Mouse (Mus musculus) neural tube, embryonic 11.5 days (tissue): ENCODE data around the gene Pcsk7. TPM values are rescaled to one million over a fixed set of nuclear protein-coding genes. Genes with fewer than 3 reads are reported as not detected.

Source experiments
- ATAC-seq: fragments of 200-750 bp; cut with Nextera tagmentation; 2 replicates; pipeline ENCODE4 v1.8.0; 2017; ENCODE audit warnings: moderate number of reproducible peaks, mild to moderate bottlenecking, moderate TSS enrichment, moderate library complexity; ENCODE audit not compliant: insufficient read depth, low FRiP score, low TSS enrichment
- DNase-seq: peaks from one replicate; pipeline ENCODE4 v3.0.0-alpha.2; 2015; ENCODE audit warnings: low spot score
- H3K27ac ChIP-seq: fragments of 300-500 bp; sonication (generic); 2 replicates; pipeline ENCODE4 v1.5.1; 2014; ENCODE audit warnings: low read depth, mild to moderate bottlenecking, low read length
- H3K27me3 ChIP-seq: fragments of 300-500 bp; sonication (generic); 2 replicates; pipeline ENCODE4 v1.6.1; 2014; ENCODE audit warnings: mild to moderate bottlenecking, low read length, mixed read lengths; ENCODE audit not compliant: control insufficient read depth, insufficient read depth
- H3K36me3 ChIP-seq: fragments of 300-500 bp; sonication (generic); 2 replicates; pipeline ENCODE4 v1.6.1; 2014; ENCODE audit warnings: mild to moderate bottlenecking, low read length, moderate library complexity, mixed read lengths; ENCODE audit not compliant: control insufficient read depth, insufficient read depth
- H3K4me1 ChIP-seq: fragments of 300-500 bp; sonication (generic); 2 replicates; pipeline ENCODE4 v1.6.1; 2014; ENCODE audit warnings: low read length, mixed read lengths; ENCODE audit not compliant: control insufficient read depth, insufficient read depth
- H3K4me2 ChIP-seq: fragments of 300-500 bp; sonication (generic); 2 replicates; pipeline ENCODE4 v1.6.1; 2014; ENCODE audit warnings: low read depth, mild to moderate bottlenecking, moderate library complexity
- H3K4me3 ChIP-seq: fragments of 300-500 bp; sonication (generic); 2 replicates; pipeline ENCODE4 v1.5.1; 2014; ENCODE audit warnings: low read depth, low read length
- H3K9ac ChIP-seq: fragments of 300-500 bp; sonication (generic); 2 replicates; pipeline ENCODE4 v1.6.1; 2014; ENCODE audit warnings: mild to moderate bottlenecking, low read length
- H3K9me3 ChIP-seq: fragments of 300-500 bp; sonication (generic); 2 replicates; pipeline ENCODE4 v1.6.1; 2016; ENCODE audit warnings: low read length; ENCODE audit not compliant: control insufficient read depth
- WGBS: fragments of 180-500 bp; shearing (Covaris S2); extraction: QIAGEN DNeasy Blood & Tissue Kit; methylation state at CpG from one replicate; pipeline ENCODE4 v1.1.7; 2014; 5-methylcytosine and 5-hydroxymethylcytosine counted together
- polyA plus RNA-seq: library from polyadenylated mRNA; unstranded; fragments of >200 nt; fragmentation: Nextera tagmentation; extraction: Ambion mirVana; gene quantifications from 2 replicates; pipeline ENCODE4 v1.2.1, GENCODE M21; 2014

Gene Pcsk7
- polyA plus RNA-seq, 1 experiment from 2014 or later = 18.1 TPM

DNA sequence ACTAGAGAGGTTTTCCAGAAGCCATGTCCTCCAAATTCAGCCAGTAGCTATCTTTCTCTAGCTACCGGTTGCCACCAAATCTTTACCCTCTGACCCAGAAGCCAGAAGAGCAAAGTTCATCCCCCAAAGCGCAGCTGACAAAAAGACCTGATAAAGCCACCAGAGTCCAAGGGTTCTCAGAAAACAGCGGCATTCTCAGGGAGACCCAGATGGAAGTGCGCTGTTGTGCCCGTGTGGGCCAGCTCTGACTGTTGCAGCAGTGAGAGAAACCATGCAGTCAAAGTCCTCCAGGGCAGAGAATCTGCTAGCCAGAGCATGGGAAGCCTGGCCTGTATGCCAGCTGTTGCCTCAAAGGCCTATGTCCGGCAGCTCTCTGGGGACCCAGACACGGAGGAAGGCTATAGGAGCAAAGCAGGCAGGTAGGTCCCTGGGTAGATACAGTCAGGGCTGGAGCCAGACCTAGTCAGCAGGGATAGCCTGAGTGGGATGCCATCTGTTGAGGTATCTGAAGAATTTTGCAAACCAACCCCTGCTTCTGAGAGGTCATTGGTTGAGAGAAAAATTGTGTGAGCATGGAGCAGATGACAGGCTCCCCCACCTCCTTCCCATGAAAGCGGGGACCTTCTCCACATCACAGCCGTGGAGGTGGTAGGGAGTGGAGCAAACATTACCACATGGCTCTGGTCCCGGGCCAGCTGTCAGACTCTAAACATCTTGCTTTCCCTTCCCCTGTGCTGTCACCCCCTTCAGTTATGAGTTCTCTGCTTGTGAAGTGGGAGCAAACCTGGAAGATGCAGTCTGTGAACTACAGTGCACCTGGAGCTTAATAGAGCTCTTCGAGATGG is 26.5 kb downstream of the Pcsk7 start:
- ATAC-seq (no peak), DNase-seq (no peak)
- H3K27ac ChIP-seq = no peak overlapping the region
- 0 out of 2 replicates have a peak, but pooled peaks cover 3% of the 10 kb centered on the region for H3K4me1 ChIP-seq
- H3K27me3 ChIP-seq = no peaks in the 10 kb centered on the region
- no peak overlapping the region for H3K9ac ChIP-seq
- H3K9me3 ChIP-seq = no peaks in the 10 kb centered on the region
- WGBS = 72% methylated on average over 11 of the region's 11 CpGs
- H3K4me2 ChIP-seq = no peak overlapping the region
- peaks cover 2% of the 10 kb centered on the region; the same call in 1 of the 2 replicates for H3K36me3 ChIP-seq
- H3K4me3 ChIP-seq = no peak overlapping the region

DNA sequence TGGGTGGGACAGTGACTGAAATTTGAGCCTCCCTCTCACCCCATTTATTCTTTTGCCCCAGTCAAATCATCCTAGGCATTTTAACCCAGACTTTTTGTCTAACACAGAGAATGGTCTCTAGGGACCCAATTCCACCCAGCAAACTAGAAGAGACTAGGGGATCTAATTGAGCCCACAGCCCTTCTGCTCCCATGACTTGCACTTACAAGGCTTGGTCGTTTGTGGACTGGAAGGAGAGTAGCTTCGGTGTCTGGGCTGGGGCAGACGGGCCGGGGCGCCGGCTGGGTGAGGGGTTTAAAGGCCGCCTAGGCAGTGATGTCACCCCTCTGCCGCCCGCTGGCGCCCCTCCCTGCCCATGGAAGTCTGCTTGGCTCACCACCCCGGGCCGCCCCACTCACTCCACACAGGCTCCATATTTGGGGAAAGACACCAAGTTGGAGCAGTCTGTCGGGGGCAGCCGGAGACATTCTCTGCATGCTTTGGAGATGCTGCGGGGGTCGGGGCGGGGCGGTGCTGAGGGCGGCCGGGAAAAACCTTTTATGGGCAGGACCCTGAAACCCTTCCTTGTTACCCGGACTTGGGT is 29.4 kb downstream of the Pcsk7 start, which contains the start of gene Tagln:
Gene Tagln, minus strand, starts transcription at position 431 of the 583 bp plus-strand sequence.
- Histone ChIP-seq H3K9ac (peak within 1 kb of the TSS; percentile 41), H3K27me3 (no peaks in the 10 kb centered on the region), H3K9me3 (no peaks in the 10 kb centered on the region), H3K4me1 (0 out of 2 replicates have a peak, but pooled peaks cover 3% of the 10 kb centered on the region), H3K4me2 (peak within 1 kb of the TSS; percentile 28), H3K36me3 (peaks cover 2% of the 10 kb centered on the region; the same call in 1 of the 2 replicates), H3K4me3 (peak within 1 kb of the TSS; percentile 12; the same call in 1 of the 2 replicates), H3K27ac (no peak within 1 kb of the TSS)
- no peak for ATAC-seq
- DNase-seq = peak; percentile 34
- WGBS = 5% methylated on average over 20 of the region's 21 CpGs

DNA sequence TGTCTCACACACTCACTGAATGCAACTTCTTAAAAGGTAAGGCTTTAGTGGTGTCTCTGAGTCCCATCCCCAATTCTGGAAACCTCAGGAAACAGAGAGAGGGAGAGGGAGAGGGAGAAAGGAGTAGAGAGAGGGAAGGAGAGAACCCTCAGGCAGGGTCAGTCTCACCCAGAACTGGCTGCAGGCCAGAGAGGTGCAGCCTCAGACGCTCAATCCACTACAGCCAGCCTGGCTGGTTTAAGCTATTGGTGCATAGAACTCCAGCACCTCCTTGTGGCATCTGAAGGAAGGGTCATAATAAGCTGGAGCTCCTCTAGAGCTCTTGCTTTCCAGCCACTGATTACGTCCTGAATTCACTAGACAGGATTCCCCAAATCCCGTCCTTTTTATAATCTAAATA is 30.6 kb downstream of the Pcsk7 start:
- Histone ChIP-seq H3K27me3 (no peaks in the 10 kb centered on the region), H3K4me2 (no peak overlapping the region), H3K36me3 (peaks cover 2% of the 10 kb centered on the region; the same call in 1 of the 2 replicates), H3K27ac (no peak overlapping the region), H3K4me3 (no peak overlapping the region), H3K4me1 (0 out of 2 replicates have a peak, but pooled peaks cover 3% of the 10 kb centered on the region), H3K9ac (no peak overlapping the region), H3K9me3 (no peaks in the 10 kb centered on the region)
- ATAC-seq = no peak
- WGBS = 35% methylated on average over 3 of the region's 3 CpGs
- DNase-seq = peak; percentile 59

DNA sequence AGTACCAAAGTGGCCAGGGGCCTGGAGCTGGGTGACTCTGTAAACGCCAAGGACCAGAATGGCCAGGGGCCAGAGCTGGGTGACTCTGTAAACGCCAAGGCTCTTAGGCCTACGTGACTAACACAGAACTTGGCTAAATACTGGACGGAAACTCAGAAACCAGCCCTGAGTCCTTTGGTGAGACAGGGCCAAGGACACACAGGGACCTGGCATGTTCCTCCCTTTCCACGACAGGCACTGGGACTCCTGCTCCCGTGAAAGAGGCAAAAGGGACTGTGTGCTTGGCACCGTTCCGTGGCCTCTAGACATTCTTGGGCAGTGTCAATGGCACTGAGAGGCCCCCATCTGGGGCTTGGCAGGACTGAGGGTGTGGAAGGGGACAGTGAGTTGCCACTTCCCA is 31.8 kb downstream of the Pcsk7 start:
- no peak for DNase-seq
- Histone ChIP-seq H3K4me1 (0 out of 2 replicates have a peak, but pooled peaks cover 3% of the 10 kb centered on the region), H3K4me2 (no peak overlapping the region), H3K27ac (no peak overlapping the region), H3K9me3 (no peaks in the 10 kb centered on the region), H3K27me3 (no peaks in the 10 kb centered on the region), H3K4me3 (no peak overlapping the region), H3K9ac (no peak overlapping the region), H3K36me3 (peaks cover 5% of the 10 kb centered on the region)
- 88% methylated on average over 8 of the region's 8 CpGs for WGBS
- no peak for ATAC-seq

DNA sequence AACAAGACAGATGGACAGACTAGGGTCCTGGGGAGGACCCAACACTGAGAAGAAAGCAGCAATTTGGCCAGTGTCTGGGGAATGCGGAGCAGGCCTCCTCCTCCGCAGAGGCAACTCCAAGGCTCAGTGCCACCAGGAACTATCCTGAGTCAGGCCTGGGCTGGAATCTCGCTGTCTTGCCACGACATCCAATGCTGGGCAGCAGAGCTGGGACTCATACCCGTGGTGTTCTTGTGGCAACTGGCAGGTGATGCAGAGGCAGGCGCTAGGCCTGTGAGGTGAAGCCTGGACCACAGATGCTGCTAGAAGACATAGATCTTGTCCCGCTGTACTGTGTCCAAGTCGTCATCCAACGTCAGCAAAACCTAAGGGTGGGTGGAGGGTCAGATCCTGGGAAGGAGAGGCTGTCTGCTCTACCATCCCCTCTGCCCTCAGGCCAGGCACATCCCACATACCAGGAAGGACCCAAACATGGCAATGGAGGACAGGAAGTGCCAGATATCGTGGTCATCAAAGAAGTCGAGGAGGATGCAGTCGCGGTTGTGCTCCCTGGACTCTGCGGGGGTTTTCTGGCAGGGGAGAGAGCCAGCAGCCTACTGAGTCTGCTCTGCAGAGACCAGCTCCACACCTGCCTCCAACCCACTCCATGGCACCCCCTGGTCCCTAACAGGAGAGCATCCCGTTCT is 32.8 kb downstream of the Pcsk7 start:
- DNase-seq = no peak
- no peak overlapping the region for H3K4me3 ChIP-seq
- WGBS = 87% methylated on average over 15 of the region's 15 CpGs
- no peak for ATAC-seq
- H3K9ac ChIP-seq = no peak overlapping the region
- H3K4me2 ChIP-seq = no peak overlapping the region
- peaks cover 5% of the 10 kb centered on the region for H3K36me3 ChIP-seq
- no peaks in the 10 kb centered on the region for H3K27me3 ChIP-seq
- H3K9me3 ChIP-seq = no peaks in the 10 kb centered on the region
- H3K27ac ChIP-seq = no peak overlapping the region
- 0 out of 2 replicates have a peak, but pooled peaks cover 3% of the 10 kb centered on the region for H3K4me1 ChIP-seq

DNA sequence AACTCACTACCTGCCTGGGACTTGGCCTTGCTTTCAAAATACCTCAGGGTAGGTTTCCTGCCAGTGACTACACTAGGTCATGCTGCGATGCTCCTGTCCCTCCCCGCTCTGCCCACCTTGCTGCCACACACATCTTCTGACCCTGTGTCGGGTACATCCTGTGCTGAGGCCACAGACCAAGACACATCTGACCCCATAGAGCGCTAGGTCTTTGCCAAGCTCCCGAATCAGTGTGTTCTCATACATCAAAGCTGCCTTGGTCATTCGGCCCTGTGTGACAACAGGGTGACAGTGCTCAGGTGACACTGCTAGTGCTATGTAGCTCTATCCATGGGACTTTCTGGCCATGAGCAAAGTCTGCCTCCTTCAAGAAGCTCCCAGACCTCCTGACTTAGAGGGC is 33.5 kb downstream of the Pcsk7 start:
- H3K27me3 ChIP-seq = no peaks in the 10 kb centered on the region
- DNase-seq (no peak), ATAC-seq (no peak)
- H3K27ac ChIP-seq = no peak overlapping the region
- H3K36me3 ChIP-seq = peaks cover 10% of the 10 kb centered on the region
- H3K9me3 ChIP-seq = no peaks in the 10 kb centered on the region
- no peak overlapping the region for H3K4me3 ChIP-seq
- 0 out of 2 replicates have a peak, but pooled peaks cover 3% of the 10 kb centered on the region for H3K4me1 ChIP-seq
- H3K4me2 ChIP-seq = no peak overlapping the region
- WGBS = 93% methylated on average over 6 of the region's 6 CpGs
- H3K9ac ChIP-seq = no peak overlapping the region

DNA sequence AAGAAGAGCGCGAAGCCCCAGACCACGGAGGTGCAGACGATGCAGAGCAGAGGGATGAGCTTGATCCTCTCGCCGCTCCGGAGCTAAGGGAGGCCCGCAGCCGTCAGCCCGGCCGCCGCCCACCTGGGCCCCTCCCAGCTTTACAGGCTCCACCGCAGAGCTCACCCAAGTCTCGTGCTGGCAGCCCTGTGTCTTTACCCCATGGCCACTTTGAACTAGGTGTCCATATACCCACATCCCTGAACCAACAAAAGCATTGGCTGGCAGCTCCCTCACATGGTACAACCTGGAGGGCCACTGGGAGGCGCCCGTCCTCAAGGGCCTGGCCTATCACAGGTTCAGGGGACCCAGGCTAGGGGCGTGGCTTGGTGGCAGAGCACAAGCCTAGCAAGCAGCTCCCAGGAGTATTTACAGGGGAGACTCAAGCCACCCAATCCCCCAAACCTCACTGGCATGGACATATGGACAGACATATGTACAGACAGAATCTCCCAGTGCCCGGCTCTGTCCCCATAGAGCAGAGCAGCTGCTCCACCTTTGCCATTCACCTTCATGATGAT is 35.1 kb downstream of the Pcsk7 start:
- no peak overlapping the region for H3K27ac ChIP-seq
- no peaks in the 10 kb centered on the region for H3K27me3 ChIP-seq
- no peak overlapping the region for H3K4me3 ChIP-seq
- H3K9ac ChIP-seq = no peak overlapping the region
- 55% methylated on average over 18 of the region's 18 CpGs for WGBS
- no peak overlapping the region for H3K4me2 ChIP-seq
- peaks cover 10% of the 10 kb centered on the region for H3K36me3 ChIP-seq
- ATAC-seq (no peak), DNase-seq (peak; percentile 32)
- no peaks in the 10 kb centered on the region for H3K9me3 ChIP-seq
- no peaks in the 10 kb centered on the region for H3K4me1 ChIP-seq

DNA sequence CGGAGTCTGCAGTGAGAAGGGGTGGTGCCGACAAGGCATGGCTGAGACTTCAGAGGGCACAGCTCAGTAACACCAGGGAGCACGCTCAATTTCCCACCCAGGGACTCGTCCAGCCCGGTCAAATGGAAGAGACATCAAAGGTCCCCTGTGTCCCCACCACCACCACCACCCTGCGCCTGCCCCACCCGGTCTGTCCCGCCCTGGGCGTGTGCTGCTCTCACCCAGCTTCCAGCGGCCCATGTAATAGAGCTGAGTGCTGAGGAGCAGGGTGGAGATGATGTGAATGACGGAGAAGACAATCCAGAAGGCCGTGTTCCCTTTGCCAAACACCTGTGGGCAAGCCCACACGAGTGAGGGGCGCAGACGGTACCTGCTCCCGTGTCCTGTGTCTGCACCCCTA is 36.2 kb downstream of the Pcsk7 start:
- Histone ChIP-seq H3K4me2 (no peak overlapping the region), H3K4me1 (no peaks in the 10 kb centered on the region), H3K9me3 (no peaks in the 10 kb centered on the region), H3K36me3 (peaks cover 10% of the 10 kb centered on the region), H3K27ac (no peak overlapping the region), H3K27me3 (no peaks in the 10 kb centered on the region), H3K4me3 (no peak overlapping the region), H3K9ac (no peak overlapping the region)
- no peak for ATAC-seq
- DNase-seq = no peak
- WGBS = 93% methylated on average over 16 of the region's 16 CpGs
